Mouse (Mus musculus) CD4-positive naive resting alpha-beta T cell, adult 76 days (primary cell): ENCODE measurements around the gene Abcb7. TPM values are rescaled to one million over a fixed set of nuclear protein-coding genes. Genes with fewer than 3 reads are reported as not detected.

ENCODE experiments used
- total RNA-seq: library from RNA; stranded (reverse); gene quantifications from one replicate; pipeline ENCODE4 v1.2.4, GENCODE M21; 2023

Gene Abcb7
- total RNA-seq = 24.9 TPM

DNA sequence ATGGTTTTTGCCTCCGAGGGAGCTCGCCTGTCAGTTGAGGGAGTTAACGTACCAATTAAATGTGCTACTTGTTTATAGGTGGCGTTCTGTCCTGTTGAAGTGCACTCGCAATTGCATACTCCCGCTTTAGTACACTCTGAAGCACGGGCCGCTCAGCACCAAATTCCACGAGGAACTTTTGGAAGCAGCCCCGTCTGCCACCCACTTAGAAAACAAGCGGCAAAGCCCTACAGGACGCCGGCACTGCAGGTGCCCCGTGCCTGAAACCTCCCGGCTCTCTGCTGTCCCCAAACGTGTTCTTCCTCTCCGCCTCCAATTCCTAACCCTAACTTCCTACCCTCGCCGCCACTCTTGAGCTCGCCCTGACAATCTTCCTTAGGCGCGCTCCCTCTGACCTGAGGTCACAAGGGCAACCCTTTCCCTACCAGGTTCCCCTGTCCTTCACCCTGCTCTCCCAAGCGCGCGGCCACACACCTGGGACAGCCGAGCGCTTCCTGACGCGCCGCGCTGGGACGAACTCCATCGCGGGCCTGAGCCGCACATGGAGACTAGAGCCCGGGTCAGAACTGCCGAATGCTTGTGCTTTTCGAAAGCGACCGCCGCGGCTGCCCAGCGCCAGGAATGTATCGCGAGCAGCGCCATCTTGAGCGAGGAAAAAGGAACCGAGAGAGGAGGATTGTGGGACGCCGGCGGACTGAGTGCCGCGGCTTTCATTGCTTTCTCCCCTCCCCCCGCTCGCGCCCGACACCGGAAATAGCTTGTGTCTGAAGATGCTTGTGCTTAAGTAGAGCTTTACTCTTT is at the start of gene Abcb7:
Abcb7 (minus strand) TSS at position 674 of the 801 bp plus-strand sequence.

Other genes starting within 250 kb of the Abcb7 start
- gene Nexmif, start 212.7 kb downstream of the Abcb7 start, total RNA-seq = not detected
- gene Uprt, start 69.0 kb upstream of the Abcb7 start, total RNA-seq = 10.6 TPM